Mouse (Mus musculus): ENCODE measurements around the gene Sacs.
A peak's percentile ranks its signal among the peaks of the same experiment; 100 is the strongest.

Gene Sacs

DNA sequence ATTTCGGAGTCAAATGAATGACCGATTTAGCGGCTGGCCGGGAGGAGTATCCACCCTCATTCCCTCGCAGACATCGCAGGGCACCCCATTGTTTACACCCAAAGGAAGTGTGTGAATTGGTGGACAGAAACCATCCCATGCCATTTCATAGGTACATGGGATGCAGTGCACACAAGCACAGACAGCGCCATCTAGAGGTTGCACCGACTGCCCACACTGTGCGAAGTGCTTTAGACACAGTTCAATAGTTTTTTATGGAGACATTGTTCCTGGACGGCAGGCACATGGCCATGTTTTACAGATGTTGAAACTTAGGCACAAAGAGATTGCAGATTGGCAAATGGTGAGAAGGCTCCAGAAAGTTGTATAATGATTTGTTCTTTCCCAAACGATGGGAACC is 5.6 kb downstream of the Sacs start:
- TF ChIP-seq GATA4 (IDR thresholded peaks at IDR 0.05; ENCODE audit: insufficient replicate concordance, low read length) = no peak

DNA sequence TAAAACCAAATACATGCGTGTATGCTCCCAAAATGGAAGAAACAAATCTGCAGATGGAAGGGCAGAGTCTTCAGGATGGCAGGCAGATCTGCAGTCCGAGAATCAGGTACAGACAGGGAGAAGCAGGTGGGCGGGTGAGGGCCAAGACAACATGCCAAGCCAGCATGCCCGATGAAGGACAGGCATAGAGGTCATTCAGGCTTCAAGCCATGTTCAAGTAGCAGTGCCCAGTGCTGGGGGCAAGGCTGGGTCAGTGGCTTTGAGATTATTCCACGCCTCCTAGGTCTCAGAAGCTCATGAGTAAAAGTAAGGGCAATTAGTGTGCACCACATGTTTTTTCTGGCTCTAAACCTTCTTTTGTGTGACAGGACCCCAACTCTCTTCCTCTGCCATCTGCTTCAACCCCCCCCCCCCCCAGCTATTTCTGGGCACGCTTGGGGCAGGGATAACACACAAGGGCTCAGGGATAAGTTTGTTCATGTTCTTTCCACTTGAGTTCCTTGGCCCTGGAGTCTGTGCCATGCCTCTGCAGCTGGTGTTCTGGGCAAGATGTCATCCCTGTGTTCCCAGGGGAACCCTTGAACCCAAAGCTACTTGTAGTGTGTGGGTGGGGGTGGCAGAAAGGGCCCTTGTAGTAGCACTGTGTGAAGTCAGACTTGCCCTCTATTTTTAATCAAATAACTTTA is 16.8 kb downstream of the Sacs start:
- no peak for TF ChIP-seq GATA4 (IDR thresholded peaks at IDR 0.05; ENCODE audit: insufficient replicate concordance, low read length)

DNA sequence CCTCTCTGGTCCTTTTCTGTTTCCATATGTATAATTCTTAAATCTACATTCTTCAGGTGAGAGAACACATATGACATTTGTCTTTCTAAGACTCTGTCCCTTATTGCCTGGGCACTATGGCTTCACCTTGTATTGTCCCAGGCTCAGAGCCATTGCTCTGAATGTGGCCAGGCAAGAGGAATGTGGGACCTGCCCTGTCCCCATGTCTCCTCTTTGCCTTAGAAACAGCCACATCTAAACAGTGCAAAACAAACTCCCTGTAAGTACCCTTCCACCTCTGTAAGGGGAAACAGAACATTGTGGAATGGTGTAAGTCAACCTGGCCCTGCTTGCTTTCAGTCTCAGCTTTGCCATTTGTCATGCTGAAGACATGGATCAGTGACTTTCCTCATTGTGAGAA is 17.4 kb downstream of the Sacs start:
- no peak for TF ChIP-seq GATA4 (IDR thresholded peaks at IDR 0.05; ENCODE audit: insufficient replicate concordance, low read length)

DNA sequence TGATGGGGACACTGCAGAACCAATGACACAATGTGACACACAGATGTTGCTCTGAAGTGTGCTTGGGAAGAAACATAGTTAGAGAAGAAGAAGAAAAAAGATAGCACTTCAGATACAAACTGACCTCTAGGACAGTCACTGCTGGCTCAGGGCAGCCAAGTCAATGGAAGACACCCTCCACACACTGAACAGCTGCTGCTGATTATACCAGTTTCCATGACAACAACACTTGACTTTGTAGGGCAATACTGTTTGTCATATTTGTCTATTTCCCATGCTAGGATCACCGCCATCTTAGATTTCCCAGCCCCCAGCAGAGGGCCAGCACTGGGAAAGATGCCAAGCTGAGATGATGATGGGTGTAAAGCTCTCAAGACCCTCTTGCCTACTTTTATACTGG is 22.7 kb downstream of the Sacs start:
- TF ChIP-seq GATA4 (IDR thresholded peaks at IDR 0.05; ENCODE audit: insufficient replicate concordance, low read length) = no peak

GRCm38 (mm10) chr14:61161367-61162334 is 23.4 kb downstream of the Sacs start:
- no peak for TF ChIP-seq GATA4 (IDR thresholded peaks at IDR 0.05; ENCODE audit: insufficient replicate concordance, low read length)

DNA sequence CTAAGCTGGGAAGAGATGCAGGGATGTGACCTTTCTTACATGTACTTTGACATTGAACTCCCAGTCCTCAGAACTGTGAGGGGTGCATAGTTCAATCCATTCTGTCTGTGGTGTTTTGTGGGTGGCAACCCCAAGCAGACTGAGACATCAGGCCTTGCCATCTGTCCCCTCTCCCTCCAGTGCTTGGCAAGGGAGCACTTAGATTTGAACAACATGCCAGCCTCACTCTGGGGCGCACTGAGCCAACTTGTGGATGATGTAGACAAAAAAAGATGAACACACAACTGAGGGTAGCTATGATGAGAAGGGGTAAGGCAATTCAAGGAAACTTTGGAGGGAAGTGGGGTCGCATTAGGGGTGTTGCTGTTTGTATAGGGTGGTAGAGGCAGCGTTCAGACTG is 26.2 kb downstream of the Sacs start:
- TF ChIP-seq GATA4 (IDR thresholded peaks at IDR 0.05; ENCODE audit: insufficient replicate concordance, low read length) = no peak

GRCm38 (mm10) chr14:61165929-61166328 is 27.7 kb downstream of the Sacs start:
- no peak for TF ChIP-seq GATA4 (IDR thresholded peaks at IDR 0.05; ENCODE audit: insufficient replicate concordance, low read length)

GRCm38 (mm10) chr14:61171261-61171970 is 33.2 kb downstream of the Sacs start:
- no peak for TF ChIP-seq GATA4 (IDR thresholded peaks at IDR 0.05; ENCODE audit: insufficient replicate concordance, low read length)

DNA sequence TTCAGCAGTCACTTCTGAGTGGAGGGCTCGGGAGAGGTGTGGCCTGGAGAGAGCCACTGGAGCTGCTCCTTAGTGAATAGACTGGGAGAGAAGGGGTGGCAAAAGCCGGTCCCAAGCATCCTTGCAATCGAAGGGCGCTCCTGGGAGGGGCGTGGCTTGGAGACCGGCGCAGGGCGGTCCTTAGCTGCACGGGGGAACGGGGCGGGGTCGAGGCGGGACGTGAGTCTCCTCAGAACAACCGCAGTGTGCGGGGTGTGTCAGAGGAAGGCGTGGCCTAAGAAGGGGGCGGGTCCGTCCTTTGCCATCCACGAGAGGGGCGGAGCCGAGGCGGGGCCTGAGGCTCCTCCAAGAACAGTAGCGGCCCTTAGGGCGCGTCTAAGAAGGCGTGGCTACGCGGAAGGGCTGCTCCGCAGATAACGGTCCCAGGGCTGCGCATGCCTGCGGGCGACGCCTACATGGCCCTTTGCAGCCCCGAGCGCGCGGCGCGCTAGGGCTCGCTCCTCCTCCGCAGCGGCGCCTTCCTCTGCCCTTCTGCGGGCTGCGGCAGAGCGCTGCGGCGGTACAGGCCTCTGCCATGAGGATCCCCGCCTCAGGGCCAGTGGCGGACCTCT is 34.4 kb downstream of the Sacs start:
- peak; percentile 99; the same call in 1 of the 2 replicates for TF ChIP-seq GATA4 (IDR thresholded peaks at IDR 0.05; ENCODE audit: insufficient replicate concordance, low read length)

GRCm38 (mm10) chr14:61173229-61173628 is 35.0 kb downstream of the Sacs start:
- no peak for TF ChIP-seq GATA4 (IDR thresholded peaks at IDR 0.05; ENCODE audit: insufficient replicate concordance, low read length)

- no peak for TF ChIP-seq GATA4 (IDR thresholded peaks at IDR 0.05; ENCODE audit: insufficient replicate concordance, low read length)
Observed at GRCm38 (mm10) chr14:61191904-61192303, 53.6 kb downstream of the Sacs start.

- no peak for TF ChIP-seq GATA4 (IDR thresholded peaks at IDR 0.05; ENCODE audit: insufficient replicate concordance, low read length)
Observed at GRCm38 (mm10) chr14:61192326-61192725, 54.1 kb downstream of the Sacs start.

DNA sequence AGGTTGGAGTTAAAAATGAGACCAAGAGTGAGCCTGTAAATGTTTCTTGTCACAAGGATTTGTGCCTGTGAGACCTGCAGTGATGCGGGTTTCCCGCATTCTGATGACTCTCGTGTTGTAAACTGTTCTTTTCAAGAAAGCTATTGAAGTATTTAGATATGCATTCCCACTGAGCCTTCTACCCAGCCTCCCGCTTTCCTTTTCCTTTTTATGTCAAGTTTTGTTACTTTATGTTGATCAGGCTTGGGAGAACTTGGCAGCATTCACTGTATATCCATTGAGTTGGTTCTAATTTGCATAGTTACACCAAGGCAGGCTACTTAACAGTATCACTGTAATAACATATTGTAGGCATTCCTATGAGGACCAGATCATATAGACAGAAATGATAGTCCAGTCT is 56.2 kb downstream of the Sacs start:
- TF ChIP-seq GATA4 (IDR thresholded peaks at IDR 0.05; ENCODE audit: insufficient replicate concordance, low read length) = no peak

DNA sequence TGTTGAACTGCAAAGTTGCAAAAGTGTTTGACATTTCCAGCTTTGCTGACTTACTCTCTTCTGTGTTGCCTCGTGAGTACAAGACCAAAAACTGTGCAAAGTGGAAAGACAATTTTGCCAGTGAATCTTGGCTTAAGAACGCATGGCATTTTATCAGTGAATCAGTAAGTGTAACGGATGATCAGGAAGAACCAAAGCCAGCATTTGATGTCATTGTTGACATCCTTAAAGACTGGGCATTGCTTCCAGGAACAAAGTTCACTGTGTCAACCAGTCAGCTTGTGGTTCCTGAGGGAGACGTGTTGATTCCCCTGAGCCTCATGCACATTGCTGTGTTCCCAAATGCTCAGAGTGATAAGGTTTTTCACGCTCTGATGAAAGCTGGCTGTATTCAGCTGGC is 71.9 kb downstream of the Sacs start:
- TF ChIP-seq GATA4 (IDR thresholded peaks at IDR 0.05; ENCODE audit: insufficient replicate concordance, low read length) = no peak

GRCm38 (mm10) chr14:61211754-61212153 is 73.5 kb downstream of the Sacs start:
- no peak for TF ChIP-seq GATA4 (IDR thresholded peaks at IDR 0.05; ENCODE audit: insufficient replicate concordance, low read length)
